Mouse (Mus musculus): Measurements from ENCODE around the gene C8b. TPM values are rescaled to one million over a fixed set of nuclear protein-coding genes. Genes with fewer than 3 reads are reported as not detected.
A peak's percentile ranks its signal among the peaks of the same experiment; 100 is the strongest.

The C8b gene
- polyA plus RNA-seq (2016; fragmentation: Nextera tagmentation; extraction: Ambion mirVana): not detected in 2 replicates

- H3K27ac ChIP-seq (ENCODE audit: poor library complexity, severe bottlenecking): no peak within 1 kb of the TSS
- H3K4me3 ChIP-seq: no peak within 1 kb of the TSS
- ATAC-seq (ENCODE audit: insufficient number of reproducible peaks, low FRiP score): no peak
- H3K9ac ChIP-seq: no peak within 1 kb of the TSS
- no peaks in the 10 kb centered on the region for H3K36me3 ChIP-seq
- H3K9me3 ChIP-seq (replicated peaks): no peaks in the 10 kb centered on the region
- no peak within 1 kb of the TSS for H3K4me2 ChIP-seq
- whole genome bisulfite sequencing: 84% methylated on average over 8 of the region's 8 CpGs
- peaks cover 17% of the 10 kb centered on the region; the same call in 1 of the 2 replicates for H3K27me3 ChIP-seq (replicated peaks)
- H3K4me1 ChIP-seq (replicated peaks): peaks cover 2% of the 10 kb centered on the region; the same call in 1 of the 2 replicates
These were observed at the start of gene C8b for GRCm38 (mm10) chr4:104766065-104766464. Gene C8b (plus strand): TSS chr4:104766317.

GRCm38 (mm10) chr4:104716506-104716905 is 49.6 kb upstream of the C8b start:
- no peak overlapping the region for H3K27ac ChIP-seq (ENCODE audit: poor library complexity, severe bottlenecking)
- H3K27me3 ChIP-seq (replicated peaks): no peaks in the 10 kb centered on the region
- WGBS: 67% methylated on average over 1 of the region's 1 CpGs

GRCm38 (mm10) chr4:104718973-104719795 is 46.9 kb upstream of the C8b start:
- Histone ChIP-seq H3K9me3 (replicated peaks) (no peaks in the 10 kb centered on the region), H3K4me2 (no peak overlapping the region), H3K4me3 (no peak overlapping the region), H3K27ac (ENCODE audit: poor library complexity, severe bottlenecking) (no peak overlapping the region), H3K9ac (no peak overlapping the region), H3K27me3 (replicated peaks) (no peaks in the 10 kb centered on the region), H3K36me3 (no peaks in the 10 kb centered on the region), H3K4me1 (replicated peaks) (peaks cover 34% of the 10 kb centered on the region)
- 62% methylated on average over 13 of the region's 13 CpGs for WGBS
- ATAC-seq (ENCODE audit: insufficient number of reproducible peaks, low FRiP score): no peak

More at GRCm38 (mm10) chr4:104716506-104716905, 49.6 kb upstream of the C8b start:
- Histone ChIP-seq H3K4me1 (replicated peaks) (peaks cover 27% of the 10 kb centered on the region), H3K9ac (no peak overlapping the region), H3K36me3 (no peaks in the 10 kb centered on the region), H3K4me3 (no peak overlapping the region), H3K4me2 (no peak overlapping the region), H3K9me3 (replicated peaks) (no peaks in the 10 kb centered on the region)
- no peak for ATAC-seq (ENCODE audit: insufficient number of reproducible peaks, low FRiP score)

- Histone ChIP-seq H3K4me1 (replicated peaks) (peaks cover 24% of the 10 kb centered on the region), H3K4me2 (no peak overlapping the region), H3K27me3 (replicated peaks) (no peaks in the 10 kb centered on the region), H3K9ac (no peak overlapping the region), H3K27ac (ENCODE audit: poor library complexity, severe bottlenecking) (no peak overlapping the region), H3K9me3 (replicated peaks) (no peaks in the 10 kb centered on the region), H3K36me3 (no peaks in the 10 kb centered on the region), H3K4me3 (no peak overlapping the region)
- WGBS: 81% methylated on average over 6 of the region's 6 CpGs
- ATAC-seq (ENCODE audit: insufficient number of reproducible peaks, low FRiP score): no peak
These were observed 42.5 kb upstream of the C8b start for GRCm38 (mm10) chr4:104723527-104724045.

- H3K27ac ChIP-seq (ENCODE audit: poor library complexity, severe bottlenecking): no peak overlapping the region
- H3K27me3 ChIP-seq (replicated peaks): no peaks in the 10 kb centered on the region
- H3K9me3 ChIP-seq (replicated peaks): no peaks in the 10 kb centered on the region
- ATAC-seq (ENCODE audit: insufficient number of reproducible peaks, low FRiP score): no peak
- H3K9ac ChIP-seq: no peak overlapping the region
- no peak overlapping the region for H3K4me2 ChIP-seq
- no peaks in the 10 kb centered on the region for H3K36me3 ChIP-seq
- H3K4me1 ChIP-seq (replicated peaks): peaks cover 25% of the 10 kb centered on the region
- no peak overlapping the region for H3K4me3 ChIP-seq
- 73% methylated on average over 5 of the region's 5 CpGs for WGBS
These were observed 41.9 kb upstream of the C8b start for GRCm38 (mm10) chr4:104724258-104724657.

- H3K4me2 ChIP-seq: no peak overlapping the region
- H3K27me3 ChIP-seq (replicated peaks): no peaks in the 10 kb centered on the region
- H3K4me1 ChIP-seq (replicated peaks): peaks cover 17% of the 10 kb centered on the region
- H3K4me3 ChIP-seq: no peak overlapping the region
- ATAC-seq (ENCODE audit: insufficient number of reproducible peaks, low FRiP score): no peak
- H3K9me3 ChIP-seq (replicated peaks): no peaks in the 10 kb centered on the region
- WGBS: 49% methylated on average over 3 of the region's 3 CpGs
- H3K9ac ChIP-seq: no peak overlapping the region
- H3K27ac ChIP-seq (ENCODE audit: poor library complexity, severe bottlenecking): no peak overlapping the region
- no peaks in the 10 kb centered on the region for H3K36me3 ChIP-seq
These were observed 40.4 kb upstream of the C8b start for GRCm38 (mm10) chr4:104725673-104726072.

- Histone ChIP-seq H3K9me3 (replicated peaks) (no peaks in the 10 kb centered on the region), H3K4me2 (peak overlapping the region; percentile 20; the same call in 1 of the 2 replicates), H3K27me3 (replicated peaks) (no peaks in the 10 kb centered on the region), H3K9ac (no peak overlapping the region), H3K4me1 (replicated peaks) (peaks cover 10% of the 10 kb centered on the region), H3K36me3 (no peaks in the 10 kb centered on the region), H3K4me3 (no peak overlapping the region), H3K27ac (ENCODE audit: poor library complexity, severe bottlenecking) (no peak overlapping the region)
- 25% methylated on average over 8 of the region's 8 CpGs for WGBS
- ATAC-seq (ENCODE audit: insufficient number of reproducible peaks, low FRiP score): peak; percentile 15; the same call in 1 of the 2 replicates
These were observed 36.9 kb upstream of the C8b start for GRCm38 (mm10) chr4:104729185-104729584.

GRCm38 (mm10) chr4:104746500-104746899 is 19.6 kb upstream of the C8b start:
- WGBS: 43% methylated on average over 6 of the region's 6 CpGs
- H3K9me3 ChIP-seq (replicated peaks): no peaks in the 10 kb centered on the region
- H3K4me2 ChIP-seq: 0 out of 2 replicates have a peak overlapping the region, but pooled peaks have one; percentile 13
- no peaks in the 10 kb centered on the region for H3K36me3 ChIP-seq
- peaks cover 21% of the 10 kb centered on the region for H3K27me3 ChIP-seq (replicated peaks)
- no peak for ATAC-seq (ENCODE audit: insufficient number of reproducible peaks, low FRiP score)
- H3K4me1 ChIP-seq (replicated peaks): peaks cover 14% of the 10 kb centered on the region
- no peak overlapping the region for H3K27ac ChIP-seq (ENCODE audit: poor library complexity, severe bottlenecking)
- no peak overlapping the region for H3K4me3 ChIP-seq
- no peak overlapping the region for H3K9ac ChIP-seq

GRCm38 (mm10) chr4:104754090-104754489 is 12.0 kb upstream of the C8b start:
- Histone ChIP-seq H3K4me3 (no peak overlapping the region), H3K9ac (no peak overlapping the region), H3K9me3 (replicated peaks) (no peaks in the 10 kb centered on the region), H3K27ac (ENCODE audit: poor library complexity, severe bottlenecking) (no peak overlapping the region), H3K36me3 (no peaks in the 10 kb centered on the region), H3K27me3 (replicated peaks) (peaks cover 17% of the 10 kb centered on the region; the same call in 1 of the 2 replicates), H3K4me2 (no peak overlapping the region), H3K4me1 (replicated peaks) (no peaks in the 10 kb centered on the region)
- ATAC-seq (ENCODE audit: insufficient number of reproducible peaks, low FRiP score): no peak
- 56% methylated on average over 3 of the region's 3 CpGs for WGBS

- no peak for ATAC-seq (ENCODE audit: insufficient number of reproducible peaks, low FRiP score)
- Histone ChIP-seq H3K9me3 (replicated peaks) (no peaks in the 10 kb centered on the region), H3K27ac (ENCODE audit: poor library complexity, severe bottlenecking) (no peak overlapping the region), H3K4me3 (no peak overlapping the region), H3K4me1 (replicated peaks) (peaks cover 5% of the 10 kb centered on the region; the same call in 1 of the 2 replicates), H3K27me3 (replicated peaks) (0 out of 2 replicates have a peak, but pooled peaks cover 3% of the 10 kb centered on the region), H3K9ac (no peak overlapping the region), H3K36me3 (no peaks in the 10 kb centered on the region), H3K4me2 (no peak overlapping the region)
- 57% methylated on average over 13 of the region's 13 CpGs for WGBS
These were observed 5.1 kb upstream of the C8b start for GRCm38 (mm10) chr4:104760878-104761624.

- Histone ChIP-seq H3K9me3 (replicated peaks) (no peaks in the 10 kb centered on the region), H3K4me2 (no peak overlapping the region), H3K27ac (ENCODE audit: poor library complexity, severe bottlenecking) (no peak overlapping the region), H3K27me3 (replicated peaks) (peaks cover 15% of the 10 kb centered on the region; the same call in 1 of the 2 replicates), H3K4me3 (no peak overlapping the region), H3K36me3 (no peaks in the 10 kb centered on the region), H3K9ac (no peak overlapping the region), H3K4me1 (replicated peaks) (no peaks in the 10 kb centered on the region)
- ATAC-seq (ENCODE audit: insufficient number of reproducible peaks, low FRiP score): no peak
- WGBS: 73% methylated on average over 4 of the region's 4 CpGs
These were observed 2.1 kb downstream of the C8b start for GRCm38 (mm10) chr4:104768190-104768589.
